Mouse (Mus musculus): ENCODE results near the gene Sbno2. TPM values are rescaled to one million over a fixed set of nuclear protein-coding genes. Genes with fewer than 3 reads are reported as not detected.
A peak's percentile ranks its signal among the peaks of the same experiment; 100 is the strongest.

The Sbno2 gene
- polyA plus RNA-seq, 1 experiment from 2014 or later, result 8.7 TPM

DNA sequence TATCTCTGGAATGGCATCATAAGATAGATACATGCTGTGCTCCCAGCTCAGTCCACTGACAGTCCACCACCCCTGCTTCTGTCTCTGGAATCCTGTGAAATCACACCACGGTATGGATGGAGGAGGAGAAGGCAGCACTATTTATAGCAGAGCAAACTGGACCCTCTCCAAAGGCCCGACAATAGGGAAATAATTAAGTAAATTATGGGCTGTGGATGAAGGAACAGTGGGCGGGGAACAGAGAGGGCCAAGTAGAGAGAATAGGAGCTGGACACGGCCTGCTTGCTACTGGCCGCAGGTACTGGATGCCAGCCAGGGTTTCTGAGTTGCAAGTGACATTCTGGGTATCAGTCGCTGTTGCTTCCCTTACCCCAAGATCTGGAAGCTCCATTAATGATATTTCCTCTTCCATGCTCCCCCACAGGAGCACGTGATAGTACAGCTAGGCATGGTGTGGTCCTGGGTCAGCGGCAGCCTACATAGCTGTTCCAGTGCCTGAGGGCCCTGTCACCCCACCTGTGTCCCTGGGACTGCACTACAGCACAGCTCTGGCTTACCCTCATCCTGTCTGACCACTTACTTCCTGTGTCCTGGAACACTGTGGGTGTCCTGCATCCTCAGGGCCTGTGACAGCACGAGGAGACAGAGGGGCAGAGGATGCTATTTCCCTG lies 20.4 kb downstream of the Sbno2 start:
- ATAC-seq, result no peak
- peaks cover 59% of the 10 kb centered on the region for H3K36me3 ChIP-seq (replicated peaks; ENCODE audit: insufficient read depth, low read length)
- H3K4me2 ChIP-seq (ENCODE audit: low read depth, low read length), result no peak overlapping the region
- H3K9me3 ChIP-seq (ENCODE audit: low read length), result no peaks in the 10 kb centered on the region
- TF ChIP-seq EP300 (IDR thresholded peaks at IDR 0.05; ENCODE audit: low read depth), result no peak
- no peak for TF ChIP-seq CTCF (IDR thresholded peaks at IDR 0.05; ENCODE audit: low read depth)
- DNase-seq, result no peak
- H3K4me1 ChIP-seq (ENCODE audit: insufficient read depth), result peaks cover 35% of the 10 kb centered on the region
- H3K4me3 ChIP-seq (ENCODE audit: low read depth, low read length), result no peak overlapping the region
- H3K27ac ChIP-seq (ENCODE audit: low read depth), result no peak overlapping the region
- H3K27me3 ChIP-seq (ENCODE audit: insufficient read depth, low read length), result no peaks in the 10 kb centered on the region
- no peak overlapping the region for H3K9ac ChIP-seq (replicated peaks)
- WGBS (ENCODE audit: insufficient replicate concordance), result 76% methylated on average over 9 of the region's 9 CpGs

DNA sequence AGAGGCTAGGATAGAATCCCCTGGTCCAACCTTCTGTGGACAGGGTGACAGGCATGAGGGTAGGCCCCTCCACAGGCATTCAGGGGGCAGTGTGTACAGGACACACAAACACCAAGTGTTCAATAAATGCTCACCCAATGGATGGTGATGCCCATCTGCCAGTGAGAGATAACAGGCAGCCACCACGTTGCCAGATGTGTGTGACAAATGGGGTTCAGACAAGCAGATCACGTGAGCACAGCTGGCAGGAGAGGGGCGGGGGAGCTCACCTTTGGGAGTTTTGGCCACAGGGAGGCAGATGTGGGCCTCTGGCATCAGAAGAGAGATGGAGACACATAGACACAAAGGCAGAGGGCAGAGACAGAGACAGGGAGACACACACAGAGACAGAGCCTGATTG lies 24.3 kb downstream of the Sbno2 start:
- ATAC-seq (peak; percentile 95), DNase-seq (peak; percentile 83)
- 55% methylated on average over 3 of the region's 3 CpGs for WGBS (ENCODE audit: insufficient replicate concordance)
- H3K36me3 ChIP-seq (replicated peaks; ENCODE audit: insufficient read depth, low read length), result peaks cover 74% of the 10 kb centered on the region
- H3K27me3 ChIP-seq (ENCODE audit: insufficient read depth, low read length), result no peaks in the 10 kb centered on the region
- peak; percentile 84 for TF ChIP-seq CTCF (IDR thresholded peaks at IDR 0.05; ENCODE audit: low read depth)
- TF ChIP-seq EP300 (IDR thresholded peaks at IDR 0.05; ENCODE audit: low read depth), result peak; percentile 87
- peak overlapping the region; percentile 56 for H3K4me2 ChIP-seq (ENCODE audit: low read depth, low read length)
- peaks cover 23% of the 10 kb centered on the region for H3K4me1 ChIP-seq (ENCODE audit: insufficient read depth)
- peak overlapping the region; percentile 82 for H3K27ac ChIP-seq (ENCODE audit: low read depth)
- H3K9ac ChIP-seq (replicated peaks), result peak overlapping the region; percentile 45
- 0 out of 2 replicates have a peak overlapping the region, but pooled peaks have one; percentile 0 for H3K4me3 ChIP-seq (ENCODE audit: low read depth, low read length)
- no peaks in the 10 kb centered on the region for H3K9me3 ChIP-seq (ENCODE audit: low read length)

DNA sequence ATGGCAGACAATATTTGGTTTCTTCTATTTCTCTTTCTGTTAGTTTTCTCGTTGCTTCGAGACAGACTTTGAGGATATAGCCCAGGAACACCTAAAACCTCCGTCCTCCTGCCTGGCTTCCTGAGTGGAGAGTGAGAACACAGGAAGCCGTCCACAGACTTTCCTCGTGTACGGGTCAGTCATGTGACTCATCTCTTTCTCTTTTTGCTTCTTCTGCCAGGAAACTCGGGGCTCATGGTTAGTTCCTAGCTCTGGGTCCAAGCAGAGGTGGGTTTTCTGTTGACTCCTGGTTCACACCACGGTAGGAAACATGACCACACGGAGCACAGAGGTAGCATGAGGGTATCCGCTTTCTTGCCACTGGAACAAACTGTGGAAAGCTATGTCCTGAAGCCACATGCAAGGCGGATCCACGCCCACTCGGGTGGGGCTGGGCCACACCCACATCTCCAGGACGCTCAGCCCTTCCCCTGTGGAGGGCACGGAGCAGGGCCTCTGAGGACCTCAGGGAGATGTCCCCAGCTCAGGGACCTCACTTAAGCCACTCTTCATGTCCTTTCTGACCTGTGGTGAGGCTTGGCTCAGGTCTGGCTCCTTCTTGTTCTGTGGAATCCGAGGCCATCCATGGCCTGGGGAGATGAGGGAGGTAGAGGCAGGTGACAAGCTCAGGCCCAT lies 24.8 kb downstream of the Sbno2 start:
- Histone ChIP-seq H3K9ac (replicated peaks) (peak overlapping the region; percentile 45), H3K4me3 (ENCODE audit: low read depth, low read length) (0 out of 2 replicates have a peak overlapping the region, but pooled peaks have one; percentile 0), H3K27me3 (ENCODE audit: insufficient read depth, low read length) (no peaks in the 10 kb centered on the region), H3K27ac (ENCODE audit: low read depth) (peak overlapping the region; percentile 82), H3K36me3 (replicated peaks; ENCODE audit: insufficient read depth, low read length) (peaks cover 73% of the 10 kb centered on the region), H3K4me2 (ENCODE audit: low read depth, low read length) (peak overlapping the region; percentile 56), H3K4me1 (ENCODE audit: insufficient read depth) (peaks cover 28% of the 10 kb centered on the region), H3K9me3 (ENCODE audit: low read length) (no peaks in the 10 kb centered on the region)
- peak; percentile 89 for ATAC-seq
- peak; percentile 82 for DNase-seq
- WGBS (ENCODE audit: insufficient replicate concordance), result 54% methylated on average over 16 of the region's 16 CpGs
- no peak for TF ChIP-seq CTCF (IDR thresholded peaks at IDR 0.05; ENCODE audit: low read depth)
- TF ChIP-seq EP300 (IDR thresholded peaks at IDR 0.05; ENCODE audit: low read depth), result no peak

DNA sequence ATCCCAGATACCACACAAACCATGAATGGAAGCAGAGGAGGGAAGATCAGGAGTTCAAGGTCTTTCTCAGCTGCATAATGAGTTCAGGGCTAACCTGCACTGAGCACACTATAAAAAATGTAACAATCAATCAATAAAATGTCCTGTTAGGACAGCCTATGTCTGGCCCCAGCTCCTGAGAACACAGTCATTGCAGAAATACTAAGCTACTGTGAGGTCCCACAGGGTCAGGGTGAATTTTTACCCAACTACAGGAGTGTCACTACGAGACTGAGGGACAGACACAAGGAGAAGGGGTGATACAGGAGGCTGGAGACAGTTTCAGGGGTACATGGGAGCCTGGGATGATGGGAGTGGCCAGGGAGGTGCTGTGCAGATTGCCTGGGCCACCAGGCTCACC lies 27.0 kb downstream of the Sbno2 start:
- no peak overlapping the region for H3K27ac ChIP-seq (ENCODE audit: low read depth)
- DNase-seq (no peak), ATAC-seq (no peak)
- H3K4me2 ChIP-seq (ENCODE audit: low read depth, low read length), result no peak overlapping the region
- H3K9ac ChIP-seq (replicated peaks), result no peak overlapping the region
- H3K4me3 ChIP-seq (ENCODE audit: low read depth, low read length), result no peak overlapping the region
- no peaks in the 10 kb centered on the region for H3K27me3 ChIP-seq (ENCODE audit: insufficient read depth, low read length)
- peaks cover 54% of the 10 kb centered on the region for H3K36me3 ChIP-seq (replicated peaks; ENCODE audit: insufficient read depth, low read length)
- no peaks in the 10 kb centered on the region for H3K9me3 ChIP-seq (ENCODE audit: low read length)
- peaks cover 40% of the 10 kb centered on the region for H3K4me1 ChIP-seq (ENCODE audit: insufficient read depth)
- TF ChIP-seq CTCF (IDR thresholded peaks at IDR 0.05; ENCODE audit: low read depth), result no peak
- no peak for TF ChIP-seq EP300 (IDR thresholded peaks at IDR 0.05; ENCODE audit: low read depth)
- WGBS (ENCODE audit: insufficient replicate concordance), result 75% methylated on average over 1 of the region's 1 CpGs

DNA sequence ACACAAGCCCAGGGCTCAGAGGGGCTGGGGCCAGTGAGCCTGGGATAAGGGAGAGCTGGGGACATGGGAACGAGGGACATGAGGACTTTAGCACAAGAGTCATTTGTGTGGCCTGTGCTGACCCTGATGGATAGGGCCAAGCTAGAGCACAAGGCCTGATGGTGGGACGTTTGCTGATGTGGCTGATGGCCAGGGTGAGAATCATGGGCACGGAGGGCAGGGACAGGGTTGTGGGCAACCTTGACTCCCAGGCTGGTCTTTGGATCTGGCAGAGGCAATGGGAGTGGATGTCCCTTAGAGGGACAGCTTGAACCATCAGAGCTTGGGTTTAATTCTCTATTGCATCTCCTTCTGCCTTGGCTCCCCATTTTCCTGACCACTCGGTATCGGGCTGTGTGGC lies 28.1 kb downstream of the Sbno2 start:
- Histone ChIP-seq H3K27me3 (ENCODE audit: insufficient read depth, low read length) (no peaks in the 10 kb centered on the region), H3K27ac (ENCODE audit: low read depth) (0 out of 2 replicates have a peak overlapping the region, but pooled peaks have one; percentile 22), H3K4me1 (ENCODE audit: insufficient read depth) (peaks cover 46% of the 10 kb centered on the region), H3K9me3 (ENCODE audit: low read length) (no peaks in the 10 kb centered on the region), H3K36me3 (replicated peaks; ENCODE audit: insufficient read depth, low read length) (peaks cover 46% of the 10 kb centered on the region), H3K4me2 (ENCODE audit: low read depth, low read length) (no peak overlapping the region), H3K9ac (replicated peaks) (no peak overlapping the region), H3K4me3 (ENCODE audit: low read depth, low read length) (no peak overlapping the region)
- ATAC-seq (no peak), DNase-seq (no peak)
- TF ChIP-seq EP300 (IDR thresholded peaks at IDR 0.05; ENCODE audit: low read depth) (no peak), CTCF (IDR thresholded peaks at IDR 0.05; ENCODE audit: low read depth) (no peak)
- WGBS (ENCODE audit: insufficient replicate concordance), result 78% methylated on average over 5 of the region's 5 CpGs

DNA sequence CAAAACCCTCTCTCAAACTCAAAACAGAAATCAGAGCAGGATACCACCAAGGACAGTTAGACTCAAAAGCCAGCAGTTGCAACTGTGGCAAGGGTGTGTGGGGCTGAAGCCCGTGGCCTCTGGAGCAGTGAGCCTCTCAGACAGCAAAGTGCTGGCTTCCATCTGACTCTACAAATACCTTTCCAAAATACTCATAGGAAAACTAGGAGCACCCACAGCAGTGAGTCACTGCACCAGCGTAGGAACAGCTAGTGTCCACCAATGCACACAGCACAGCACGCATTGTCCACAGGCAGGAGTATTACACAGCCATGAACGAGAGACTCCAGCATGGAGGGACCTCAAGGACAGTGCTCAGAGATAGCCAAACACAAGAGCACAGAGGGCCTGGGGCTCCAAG lies 29.0 kb downstream of the Sbno2 start:
- Histone ChIP-seq H3K4me3 (ENCODE audit: low read depth, low read length) (no peak overlapping the region), H3K4me1 (ENCODE audit: insufficient read depth) (peaks cover 47% of the 10 kb centered on the region)

More for the DNA sequence above, 29.0 kb downstream of the Sbno2 start:
- Histone ChIP-seq H3K9me3 (ENCODE audit: low read length) (no peaks in the 10 kb centered on the region), H3K9ac (replicated peaks) (no peak overlapping the region), H3K4me2 (ENCODE audit: low read depth, low read length) (no peak overlapping the region), H3K27me3 (ENCODE audit: insufficient read depth, low read length) (no peaks in the 10 kb centered on the region), H3K36me3 (replicated peaks; ENCODE audit: insufficient read depth, low read length) (peaks cover 42% of the 10 kb centered on the region), H3K27ac (ENCODE audit: low read depth) (peak overlapping the region; percentile 90)
- no peak for DNase-seq
- TF ChIP-seq EP300 (IDR thresholded peaks at IDR 0.05; ENCODE audit: low read depth) (no peak), CTCF (IDR thresholded peaks at IDR 0.05; ENCODE audit: low read depth) (no peak)
- WGBS (ENCODE audit: insufficient replicate concordance), result 93% methylated on average over 4 of the region's 4 CpGs
- no peak for ATAC-seq
